Mouse (Mus musculus): ENCODE measurements around the gene Rbms3.
A peak's percentile ranks its signal among the peaks of the same experiment; 100 is the strongest.

The Rbms3 gene

DNA sequence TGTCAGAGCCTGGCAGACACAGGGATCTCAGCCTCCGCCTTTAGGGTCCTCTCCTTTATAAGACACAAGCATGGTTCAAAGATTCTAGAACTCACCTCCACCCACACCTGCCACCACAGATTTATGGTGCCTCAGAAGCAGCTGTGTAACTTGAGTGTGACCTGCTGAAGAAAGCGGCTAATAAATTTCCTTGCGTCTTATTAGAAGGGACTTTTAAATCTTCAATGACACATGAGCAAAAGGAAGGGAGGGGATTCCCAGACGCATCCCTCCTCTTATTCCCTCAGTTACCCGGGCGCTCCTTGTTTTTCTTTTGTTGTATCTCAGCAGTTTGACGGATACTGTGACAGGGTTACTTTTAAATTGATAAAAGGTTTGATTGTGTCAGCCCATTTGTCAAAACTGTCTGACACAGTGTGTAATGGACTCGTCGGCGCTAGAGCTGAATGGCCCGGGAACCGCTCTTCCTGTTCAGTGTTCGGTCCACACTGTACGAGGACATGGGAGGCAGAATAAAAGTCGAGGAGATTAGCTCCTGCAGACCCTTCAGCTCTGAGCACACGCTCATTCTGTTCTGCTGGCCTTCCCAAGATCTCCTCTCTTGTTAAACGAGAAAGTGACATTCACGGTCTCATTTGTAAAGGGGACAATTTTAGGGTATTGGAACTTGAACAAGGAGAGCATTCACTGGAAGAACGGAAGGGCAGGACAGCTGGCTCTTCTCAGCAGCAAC is 527.3 kb downstream of the Rbms3 start:
- no peak for DNase-seq (ENCODE audit: low spot score)

DNA sequence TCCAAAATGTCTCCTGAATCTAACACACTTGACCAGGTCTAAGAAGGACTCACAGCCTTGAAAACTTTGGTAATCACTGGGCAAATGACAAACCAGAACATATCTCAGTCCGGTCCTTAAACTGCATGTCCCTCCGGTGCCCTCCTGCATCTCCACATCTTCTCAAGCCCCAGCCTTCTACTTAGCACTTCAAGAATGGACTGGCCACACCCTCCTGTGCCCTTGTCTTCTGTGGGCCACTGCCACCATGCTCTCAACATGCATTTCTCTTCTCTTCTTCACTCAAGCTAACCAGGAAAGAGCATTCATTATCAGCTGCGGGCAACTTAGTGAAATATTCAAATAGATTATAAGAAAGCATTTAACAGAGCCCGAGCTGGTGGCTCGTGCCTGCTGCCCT is 529.5 kb downstream of the Rbms3 start:
- DNase-seq (ENCODE audit: low spot score), result no peak

DNA sequence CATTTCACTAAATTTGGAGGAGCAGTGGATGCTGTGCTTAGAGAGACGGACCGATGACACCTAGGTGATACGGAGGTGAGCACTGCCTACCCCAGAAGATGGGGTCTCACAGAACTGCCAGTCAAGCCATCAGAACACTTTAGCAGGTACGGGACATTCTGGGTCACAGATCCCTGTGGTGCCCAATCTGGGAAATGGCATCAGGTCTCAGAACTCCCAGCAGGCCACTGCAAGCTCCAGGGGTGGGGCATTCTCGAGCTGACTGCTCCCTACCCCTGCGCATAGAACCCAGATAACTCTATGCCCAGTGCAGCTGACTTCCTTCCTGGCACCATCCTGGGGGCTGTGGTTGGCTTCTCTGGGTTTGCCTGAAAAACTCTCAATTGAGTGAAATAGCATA is 536.2 kb downstream of the Rbms3 start:
- DNase-seq (ENCODE audit: low spot score), result no peak

DNA sequence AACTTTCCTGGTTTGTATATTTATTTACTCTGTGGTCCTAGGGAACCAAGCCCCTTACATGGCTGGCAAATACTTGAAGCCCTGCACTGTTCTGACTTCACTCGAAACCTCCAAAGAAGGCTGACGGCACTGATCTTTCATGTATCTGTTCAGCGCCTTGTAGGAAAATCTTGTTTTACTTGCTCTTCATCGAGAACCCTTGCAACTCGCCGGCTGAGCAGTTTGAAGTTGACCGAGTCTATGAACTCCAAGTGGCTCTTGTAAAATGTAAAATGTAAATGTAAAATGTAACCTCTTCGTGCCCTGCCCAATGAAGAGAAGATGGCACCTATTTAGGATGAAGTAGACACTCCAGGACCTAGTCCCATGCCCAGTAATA is 537.5 kb downstream of the Rbms3 start:
- no peak for DNase-seq (ENCODE audit: low spot score)

DNA sequence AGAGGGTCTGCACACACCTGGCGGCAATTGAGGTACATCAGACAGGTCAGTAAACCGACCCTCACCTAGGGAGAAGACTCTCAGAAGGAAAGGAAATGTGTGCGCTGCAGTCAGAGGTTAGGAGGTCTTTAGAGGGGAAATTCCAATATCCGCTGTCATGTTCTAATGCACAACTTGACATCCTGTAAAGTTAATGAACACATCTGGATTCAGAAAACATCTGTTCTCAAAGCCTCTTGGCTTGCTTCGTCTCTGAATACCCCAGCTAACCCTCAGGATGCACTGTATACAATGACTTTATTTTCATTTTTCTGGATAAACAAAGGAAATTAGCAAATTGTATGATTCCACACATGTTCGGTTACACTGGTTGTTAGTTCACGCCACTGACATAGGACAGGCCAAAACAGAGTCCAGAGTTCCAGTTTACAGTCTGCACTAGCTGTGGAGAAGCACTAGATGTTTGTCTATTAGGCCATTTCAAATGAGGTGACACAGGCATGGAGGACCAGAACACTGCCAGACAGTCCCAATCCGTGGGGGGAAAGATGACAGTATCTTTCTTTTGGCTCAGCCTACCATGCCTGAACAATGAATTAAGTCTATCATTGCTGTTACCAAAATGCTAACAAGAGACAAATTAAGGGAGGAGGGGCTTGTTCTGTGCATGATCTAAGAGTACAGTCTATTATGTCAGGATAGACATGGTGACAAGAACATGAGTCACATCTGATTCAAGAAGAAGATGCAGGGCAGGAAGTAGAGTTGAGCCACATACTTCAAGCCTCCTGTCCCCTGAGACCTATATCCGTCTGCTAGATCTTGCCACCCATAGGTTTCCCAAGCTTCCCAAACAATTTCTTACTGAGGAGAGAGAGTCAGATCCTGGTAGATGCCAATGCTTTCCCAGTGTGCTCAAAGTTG is 538.2 kb downstream of the Rbms3 start:
- no peak for DNase-seq (ENCODE audit: low spot score)

DNA sequence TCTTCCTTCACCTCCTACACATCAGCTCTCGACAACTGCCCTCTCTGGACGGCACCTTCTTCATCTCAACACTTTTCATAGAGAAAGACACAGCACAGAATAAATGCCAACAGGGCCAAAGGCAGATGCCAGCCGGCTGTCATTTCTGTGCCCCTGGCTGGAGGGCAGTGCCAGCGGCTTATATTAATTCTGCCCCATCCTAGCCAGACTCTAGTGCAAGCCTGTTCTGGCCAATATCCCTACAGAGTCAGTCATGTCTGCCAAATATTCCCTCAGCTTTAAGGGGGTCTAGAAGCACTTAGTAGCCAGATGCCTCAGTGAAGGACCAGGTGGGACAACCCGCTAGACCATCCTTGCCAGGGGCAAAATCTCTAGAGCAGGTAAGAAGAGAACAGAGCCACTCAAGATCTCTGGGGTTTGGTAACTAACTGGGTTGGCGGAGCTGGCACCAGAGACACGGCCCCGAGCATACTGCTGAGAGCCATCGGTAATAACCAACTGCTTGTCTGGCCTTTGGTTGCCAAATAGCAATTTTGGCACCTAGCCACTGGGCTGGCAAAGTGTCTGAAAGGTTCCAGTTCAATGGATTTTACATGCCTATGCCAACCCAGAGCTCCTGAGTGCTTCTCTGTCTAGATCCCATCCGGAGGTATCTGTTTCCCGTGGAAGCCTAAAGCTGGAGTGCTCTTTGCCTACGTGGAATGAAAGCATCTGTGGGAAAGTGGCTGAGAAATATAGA is 540.1 kb downstream of the Rbms3 start:
- DNase-seq (ENCODE audit: low spot score), result no peak

DNA sequence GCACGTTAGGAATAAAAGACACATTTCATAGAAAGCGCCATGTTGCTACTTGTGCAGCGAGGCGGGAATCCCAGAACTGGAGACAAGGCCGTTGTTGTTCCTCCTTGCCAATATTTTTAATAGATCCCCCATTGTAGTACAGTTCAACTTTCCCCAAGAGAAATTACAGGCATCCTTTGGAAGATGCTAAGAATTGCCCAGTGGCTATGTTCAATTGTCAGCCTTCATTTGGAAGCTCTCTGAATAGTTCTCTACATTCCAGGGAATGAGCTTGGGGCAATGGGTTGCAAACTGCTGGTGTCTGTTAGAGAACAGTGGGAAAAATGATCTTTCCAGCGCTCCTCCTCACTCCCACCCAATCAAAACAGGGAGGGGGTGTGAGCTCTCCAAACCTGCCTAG is 541.4 kb downstream of the Rbms3 start:
- no peak for DNase-seq (ENCODE audit: low spot score)

DNA sequence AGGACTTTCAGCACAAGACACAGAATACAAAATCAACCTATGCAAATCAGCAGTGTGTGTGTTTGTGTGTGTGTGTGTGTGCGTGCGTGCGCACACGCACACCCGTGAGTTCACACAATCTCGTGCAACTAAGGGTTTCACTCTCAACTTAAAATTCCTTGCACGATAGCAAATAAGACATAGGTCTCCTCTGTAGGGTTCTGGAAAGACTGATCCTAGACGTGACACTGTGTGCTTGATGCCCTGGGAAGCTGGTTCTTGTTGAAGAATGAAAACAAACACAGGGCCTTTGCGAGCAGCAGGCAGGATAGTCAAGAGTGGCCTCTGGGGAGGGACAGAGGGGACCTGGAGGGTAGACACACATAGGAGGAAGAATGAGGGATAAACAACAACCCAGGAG is 544.0 kb downstream of the Rbms3 start:
- DNase-seq (ENCODE audit: low spot score), result no peak

DNA sequence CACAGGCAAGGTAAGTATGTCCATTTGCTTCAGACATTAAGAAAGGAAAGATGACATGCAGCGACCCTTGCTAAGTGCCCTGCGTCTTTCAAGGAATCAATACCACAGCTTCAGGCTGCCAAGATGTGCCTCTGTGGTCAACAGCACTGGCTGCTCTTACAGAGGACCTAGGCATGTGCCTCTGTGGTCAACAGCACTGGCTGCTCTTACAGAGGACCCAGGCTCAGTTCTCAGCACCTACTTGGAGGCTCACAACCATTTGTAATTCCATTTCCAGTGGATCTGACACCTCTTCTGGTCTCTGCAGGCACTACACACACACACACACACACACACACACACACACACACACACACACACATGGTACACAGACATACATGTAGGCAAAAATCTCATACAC is 545.2 kb downstream of the Rbms3 start:
- no peak for DNase-seq (ENCODE audit: low spot score)

DNA sequence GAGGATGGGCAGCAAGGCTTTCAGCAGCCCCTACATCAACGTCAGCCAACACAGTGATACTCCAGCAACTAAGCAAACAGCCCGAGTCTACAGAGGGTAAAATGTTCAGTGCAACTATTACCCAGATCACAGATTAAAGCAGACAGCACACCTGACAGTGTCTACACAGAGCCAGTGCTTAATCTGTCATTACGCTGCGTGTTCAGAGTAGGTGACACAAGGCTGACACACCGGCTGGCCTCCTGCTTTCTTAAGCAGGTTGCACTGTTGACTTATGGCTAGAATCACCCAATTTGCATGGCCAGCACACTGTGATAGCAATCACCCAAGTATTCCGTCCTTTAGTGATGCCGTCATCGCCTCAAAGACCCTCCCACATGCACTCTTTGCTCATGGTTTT is 550.2 kb downstream of the Rbms3 start:
- DNase-seq (ENCODE audit: low spot score), result no peak

DNA sequence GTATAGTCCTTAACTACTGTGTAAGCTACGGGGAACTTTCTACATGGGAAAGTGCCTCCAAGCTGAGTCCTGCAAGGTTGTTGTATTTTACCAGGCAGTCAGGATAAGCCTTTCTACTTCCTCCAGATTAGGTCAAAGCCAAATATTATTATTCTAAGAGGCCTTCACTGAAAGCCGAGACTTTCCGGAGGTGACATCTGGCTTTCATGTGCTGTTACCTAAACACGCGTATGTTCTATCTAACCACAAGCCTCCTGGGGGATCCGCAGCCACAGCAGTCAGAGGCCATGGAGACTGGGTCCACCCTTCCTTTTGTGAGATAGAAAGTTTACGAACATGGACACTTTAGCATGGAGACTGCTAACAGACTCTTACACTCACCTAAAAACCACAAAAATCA is 552.2 kb downstream of the Rbms3 start:
- DNase-seq (ENCODE audit: low spot score), result no peak

DNA sequence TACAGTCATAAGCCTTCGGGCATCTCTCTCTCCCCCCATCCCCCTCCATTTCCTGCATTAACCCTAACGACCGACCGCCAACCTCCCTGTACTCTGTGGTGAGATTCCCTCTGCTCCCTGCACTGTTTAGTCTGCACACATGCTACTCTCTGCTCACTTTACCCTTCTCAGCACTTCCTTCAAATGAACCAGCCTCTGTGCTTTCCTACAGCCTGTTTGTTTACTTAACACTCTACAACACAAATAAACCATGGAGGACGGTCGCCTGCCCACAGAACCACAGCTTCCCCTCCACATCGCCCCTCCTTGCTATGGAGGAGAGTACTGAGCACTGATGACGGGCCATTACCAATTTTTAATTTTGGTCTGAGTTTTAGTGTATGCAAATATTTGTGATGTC is 552.9 kb downstream of the Rbms3 start:
- no peak for DNase-seq (ENCODE audit: low spot score)

DNA sequence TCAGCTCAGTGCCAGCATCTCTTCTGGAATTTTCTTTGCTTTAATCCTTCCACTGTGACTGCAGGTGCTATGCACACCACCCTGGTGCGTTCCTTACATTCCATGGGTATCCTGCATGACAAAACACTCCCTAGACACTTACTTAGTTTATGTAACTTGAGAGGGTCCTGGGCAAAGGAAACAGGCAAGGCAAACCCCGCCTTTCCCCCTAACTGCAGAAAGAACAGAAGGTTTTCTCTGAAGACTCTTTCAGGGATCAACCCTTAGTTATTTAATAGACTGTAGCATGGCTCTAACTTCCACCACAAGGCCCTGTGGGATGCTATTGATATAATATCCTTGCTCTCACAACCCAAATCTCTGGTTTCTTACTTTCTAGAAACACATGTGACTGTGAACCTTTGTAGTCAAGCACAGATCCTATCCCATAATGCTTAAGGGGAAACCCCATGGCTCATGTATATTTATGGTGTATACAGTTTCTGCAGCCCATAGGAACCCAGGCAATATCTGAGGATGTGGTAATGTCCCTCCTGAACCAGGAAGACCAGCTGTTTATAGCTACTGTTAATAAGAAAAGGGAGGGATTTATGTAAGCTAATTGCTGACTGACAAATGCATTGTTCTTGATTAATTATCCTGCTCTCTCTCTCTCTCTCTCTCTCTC is 557.1 kb downstream of the Rbms3 start:
- DNase-seq (ENCODE audit: low spot score), result no peak

DNA sequence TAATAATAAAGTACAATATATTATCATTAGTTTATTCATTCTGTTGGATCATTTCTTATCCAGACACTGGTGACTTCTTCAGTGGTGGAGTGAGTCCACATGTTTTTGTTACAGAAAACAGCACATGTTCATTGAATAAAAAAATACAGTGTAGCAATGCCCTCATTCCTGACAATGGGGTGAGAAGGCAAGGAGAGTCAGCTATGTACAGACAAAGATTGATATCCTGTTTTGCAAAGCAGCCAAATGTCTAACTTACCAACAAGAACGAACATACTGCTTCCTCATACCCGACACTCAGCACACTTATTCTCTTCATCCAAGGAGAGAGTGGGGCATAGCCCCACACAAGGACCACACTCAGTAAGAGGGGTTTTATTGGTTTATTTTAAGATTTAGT is 559.1 kb downstream of the Rbms3 start:
- no peak for DNase-seq (ENCODE audit: low spot score)

DNA sequence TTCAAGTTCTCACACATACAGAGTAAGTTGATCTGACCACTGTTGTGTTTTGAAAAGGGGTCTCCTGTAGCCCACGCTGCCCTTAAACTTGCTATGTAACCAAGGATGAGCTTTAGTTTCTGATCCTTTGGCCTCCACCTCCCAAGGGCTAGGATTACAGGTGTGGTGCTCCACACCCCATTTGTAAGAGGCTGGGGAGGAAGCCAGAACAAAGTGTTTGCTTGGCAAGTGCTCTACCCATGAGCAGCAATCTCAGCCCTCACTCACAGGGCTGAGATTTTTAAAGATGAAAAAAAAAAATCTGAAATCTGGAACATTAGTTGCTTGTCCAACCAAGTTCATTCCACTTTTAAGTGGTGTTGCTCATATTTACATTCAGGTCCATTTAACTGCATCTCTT is 560.5 kb downstream of the Rbms3 start:
- no peak for DNase-seq (ENCODE audit: low spot score)

DNA sequence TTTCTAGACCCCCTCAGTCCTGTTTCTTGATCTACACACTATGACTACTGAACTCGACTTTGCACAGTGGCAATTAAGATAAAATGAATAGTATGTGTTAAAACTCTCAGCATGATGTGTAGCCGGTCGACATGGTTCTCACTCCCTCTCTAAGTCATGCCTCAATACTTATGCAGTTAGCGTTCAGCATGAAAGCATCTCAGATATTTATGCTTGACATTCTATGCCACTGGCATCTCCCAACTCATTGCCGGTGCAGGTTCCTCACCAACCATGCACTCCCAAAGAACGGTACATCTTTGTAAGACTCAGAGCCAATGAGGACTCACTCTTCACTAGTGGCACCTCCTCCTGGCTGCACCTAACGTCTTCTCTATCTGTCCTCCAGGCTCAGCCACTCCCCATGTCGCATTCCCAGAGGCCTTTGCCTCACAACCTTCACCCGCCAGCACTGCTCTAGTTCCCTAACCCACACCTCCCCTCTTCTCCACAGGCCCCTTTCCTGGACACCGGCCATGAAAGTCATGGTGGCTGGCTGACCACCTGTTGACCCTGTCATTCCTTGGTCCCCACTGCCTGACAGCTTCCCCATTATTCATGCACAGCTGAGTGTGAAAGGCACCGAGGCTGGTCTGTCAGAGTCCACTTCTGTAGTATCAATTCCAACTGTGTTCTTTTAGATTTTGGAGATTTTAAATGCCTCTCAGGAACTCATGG is 561.9 kb downstream of the Rbms3 start:
- no peak for DNase-seq (ENCODE audit: low spot score)

DNA sequence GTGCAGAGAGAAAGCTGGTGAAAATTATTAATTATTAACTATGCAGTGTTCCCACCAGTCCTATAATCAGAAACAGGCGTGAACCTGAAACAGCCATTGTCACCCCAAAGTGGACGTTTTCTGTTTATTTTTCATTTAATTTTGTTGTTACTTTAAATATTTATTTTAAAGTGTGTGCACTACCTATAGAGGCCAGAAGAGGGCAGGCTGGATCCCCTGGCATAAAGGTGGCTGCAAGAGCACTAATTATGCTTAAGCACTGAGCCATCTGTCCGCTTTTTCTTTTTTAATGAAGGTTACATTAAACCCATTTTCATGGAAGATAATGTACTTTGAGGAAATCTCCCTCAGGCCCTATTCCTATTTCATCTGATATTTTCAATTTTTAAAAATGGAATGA is 563.2 kb downstream of the Rbms3 start:
- no peak for DNase-seq (ENCODE audit: low spot score)

DNA sequence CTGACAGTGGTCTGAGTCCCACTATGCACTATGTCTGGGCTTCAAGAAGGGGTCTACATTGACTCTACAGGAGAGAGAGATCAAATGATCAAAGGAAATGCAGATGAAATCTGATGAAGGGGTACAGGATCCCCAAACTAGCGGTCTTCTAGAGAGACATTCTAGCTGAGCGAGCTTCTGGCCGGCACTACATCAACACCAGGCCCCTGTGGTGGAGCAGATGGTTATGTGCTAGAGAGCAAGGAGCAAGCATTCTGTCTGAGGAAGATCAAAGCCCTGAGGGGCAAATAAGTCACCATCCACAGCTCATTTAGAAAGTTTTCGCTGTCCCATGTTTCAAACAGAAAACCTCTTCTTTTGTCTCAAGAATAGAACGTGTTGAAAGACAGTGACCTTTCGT is 564.1 kb downstream of the Rbms3 start:
- DNase-seq (ENCODE audit: low spot score), result no peak

DNA sequence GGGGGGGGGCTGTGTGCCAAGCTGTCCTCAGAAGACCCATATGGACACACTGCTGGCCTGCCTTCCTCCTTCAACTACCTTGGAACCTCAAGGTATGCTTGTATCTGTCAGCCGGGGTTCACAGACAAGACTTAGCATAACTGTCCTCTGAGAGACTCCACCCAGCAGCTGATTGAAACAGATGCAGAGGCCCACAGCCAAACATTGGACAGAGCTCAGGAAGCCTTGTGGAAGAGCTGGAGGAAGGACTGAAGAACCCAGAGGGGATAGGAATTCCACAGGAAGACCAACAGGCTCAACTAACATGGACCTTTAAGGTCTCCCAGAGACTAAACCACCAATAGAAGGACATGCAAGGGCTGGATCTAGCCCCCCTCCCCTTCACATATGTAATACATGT is 570.1 kb downstream of the Rbms3 start:
- DNase-seq (ENCODE audit: low spot score), result no peak

DNA sequence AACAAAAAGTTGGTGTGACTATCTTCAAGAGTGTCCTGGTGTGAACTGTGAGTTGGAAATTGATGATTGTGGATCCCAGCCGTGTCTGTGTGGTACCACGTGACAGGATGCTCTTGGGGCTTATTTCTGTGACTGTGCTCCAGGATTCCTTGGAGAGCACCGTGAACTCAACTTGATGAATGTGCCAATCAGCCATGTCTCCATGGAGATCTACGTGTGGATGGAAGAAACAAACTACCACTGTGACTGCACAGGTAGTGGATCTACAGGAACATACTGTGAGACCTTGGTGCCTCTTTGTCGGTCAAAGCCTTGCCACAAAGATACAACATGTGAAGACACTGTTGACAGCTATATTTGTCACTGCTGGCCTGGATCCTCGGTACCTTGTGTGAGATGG is 570.6 kb downstream of the Rbms3 start:
- DNase-seq (ENCODE audit: low spot score), result no peak

DNA sequence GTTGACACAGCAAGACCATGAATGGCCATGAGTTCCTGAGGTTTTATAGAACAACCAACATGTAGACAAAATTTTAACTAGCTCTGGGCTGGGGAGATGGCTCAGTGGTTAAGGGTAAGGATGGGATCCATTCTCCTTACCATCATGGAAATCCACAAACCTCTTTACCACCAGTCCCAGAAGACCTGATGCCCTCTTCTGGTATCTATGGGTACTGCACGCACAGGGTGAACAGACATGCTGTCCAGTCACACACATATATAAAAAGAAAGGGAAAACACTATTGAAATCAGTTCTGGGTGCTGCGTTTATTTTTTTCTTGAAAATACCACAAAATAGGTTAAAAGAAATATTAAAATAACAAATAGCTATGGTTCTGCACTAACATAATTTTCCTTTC is 577.8 kb downstream of the Rbms3 start:
- peak; percentile 1 for DNase-seq (ENCODE audit: low spot score)

DNA sequence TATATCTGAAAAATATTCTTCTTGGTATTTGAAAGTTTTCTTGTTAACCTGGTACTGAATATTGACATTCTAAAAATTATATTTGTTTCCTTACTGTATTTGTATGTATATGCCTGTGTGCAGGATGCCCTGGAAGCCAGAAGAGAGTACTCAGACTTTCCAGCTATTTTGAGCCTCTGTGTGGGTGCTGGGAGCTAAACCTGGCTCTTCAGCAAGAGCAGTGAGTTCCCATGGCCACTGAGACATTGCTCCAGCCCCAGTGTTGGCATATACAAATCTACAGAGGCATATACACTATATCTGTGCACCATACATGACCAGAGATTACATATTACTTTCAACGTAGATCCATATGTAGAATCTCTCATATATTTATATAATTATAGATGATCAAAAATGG is 581.1 kb downstream of the Rbms3 start:
- no peak for DNase-seq (ENCODE audit: low spot score)
